Mouse (Mus musculus) cortical plate, adult 2 months (tissue): ENCODE results near the gene Trp53rkb.

Experiments used
- CTCF ChIP-seq: fragments of 200-500 bp; IDR thresholded peaks from 2 replicates; pipeline ENCODE4 v1.5.1; 2011; ENCODE audit warnings: mild to moderate bottlenecking, control low read depth, low read length; ENCODE audit not compliant: insufficient read depth; ENCODE audit errors: extremely low read depth
- POLR2A ChIP-seq: fragments of 200-500 bp; IDR thresholded peaks from 2 replicates; pipeline ENCODE4 v1.6.1; 2011; ENCODE audit warnings: mild to moderate bottlenecking, low read length, control low read depth; ENCODE audit not compliant: insufficient read depth; ENCODE audit errors: extremely low read depth

DNA sequence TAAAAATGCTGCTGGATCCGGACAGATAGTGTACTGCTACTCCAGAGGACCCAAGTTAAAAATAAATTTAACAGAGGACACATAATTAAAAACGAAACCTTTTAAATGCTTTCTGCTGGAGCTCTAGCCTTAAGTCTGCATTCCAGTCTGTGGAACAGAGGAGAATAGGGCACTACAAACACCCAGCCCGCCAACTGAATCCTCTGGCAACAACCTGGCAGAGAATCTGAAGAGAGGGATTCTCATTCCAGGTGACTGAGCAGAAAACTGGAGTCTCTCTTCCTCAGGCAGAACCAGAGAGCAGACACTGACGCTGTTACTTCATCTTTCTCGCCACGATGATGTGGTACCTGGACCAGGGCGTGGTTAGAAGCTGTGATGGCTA lies 8.1 kb downstream of the Trp53rkb start:
- no peak for TF ChIP-seq CTCF
- no peak for TF ChIP-seq POLR2A
